Mouse (Mus musculus) adrenal gland, adult 2 months (tissue): ENCODE data around the gene Cox11. TPM values are rescaled to one million over a fixed set of nuclear protein-coding genes. Genes with fewer than 3 reads are reported as not detected.

Source experiments
- polyA plus RNA-seq: library from polyadenylated mRNA; depleted of rRNA; stranded (reverse); fragments of >200 nt; gene quantifications from 2 replicates; pipeline ENCODE4 v1.2.3, GENCODE M21; 2012; rRNA removed
- total RNA-seq, 2 experiments: library from RNA; stranded (reverse); gene quantifications; 2 replicates each; pipeline ENCODE4 v1.2.3; 2021

Cox11 gene
- total and polyA plus RNA-seq, 3 experiments = 14.7 to 23.9 (median 19.2) TPM

Other genes starting within 250 kb of the Cox11 start
- gene Hlf, start 247.3 kb upstream of the Cox11 start, total RNA-seq = 10 to 100 TPM in 1 of 2 experiments, 1 to 10 TPM in 1; 9.0 to 16.4 TPM
- gene Hlf, start 247.3 kb upstream of the Cox11 start, polyA plus RNA-seq = 16.8 and 18.0 TPM in 2 replicates
- gene Stxbp4, start 89 bp upstream of the Cox11 start, total RNA-seq = 10 to 100 TPM in 1 of 2 experiments, 1 to 10 TPM in 1; 8.4 to 12.0 TPM
- gene Stxbp4, start 89 bp upstream of the Cox11 start, polyA plus RNA-seq = 1.7 and 2.0 TPM in 2 replicates
- 10 to 100 TPM; 43.6 to 57.7 TPM for gene Tom1l1, start 50.2 kb downstream of the Cox11 start, total RNA-seq
- 3.8 and 7.8 TPM in 2 replicates for gene Tom1l1, start 50.2 kb downstream of the Cox11 start, polyA plus RNA-seq